Mouse (Mus musculus): ENCODE measurements around the gene Cxcl15.

Gene Cxcl15

GRCm38 (mm10) chr5:90794195-90794625, at the start of gene Cxcl15:
Cxcl15 (plus strand) TSS chr5:90794534.
- DNase-seq (ENCODE audit: low spot score) = no peak

- no peak for DNase-seq (ENCODE audit: low spot score)
Measured at GRCm38 (mm10) chr5:90753934-90754333, 40.4 kb upstream of the Cxcl15 start.

- no peak for DNase-seq (ENCODE audit: low spot score)
Measured at GRCm38 (mm10) chr5:90758020-90758605, 36.2 kb upstream of the Cxcl15 start.

- no peak for DNase-seq (ENCODE audit: low spot score)
Measured at GRCm38 (mm10) chr5:90759077-90760065, 35.0 kb upstream of the Cxcl15 start, which contains the start of gene Cxcl5. Cxcl5 (plus strand) TSS chr5:90759360.

GRCm38 (mm10) chr5:90760303-90760702, 34.0 kb upstream of the Cxcl15 start:
- no peak for DNase-seq (ENCODE audit: low spot score)

GRCm38 (mm10) chr5:90760844-90761243, 33.5 kb upstream of the Cxcl15 start:
- DNase-seq (ENCODE audit: low spot score) = no peak

- no peak for DNase-seq (ENCODE audit: low spot score)
Measured at GRCm38 (mm10) chr5:90761834-90762233, 32.5 kb upstream of the Cxcl15 start.

GRCm38 (mm10) chr5:90763912-90764665, 30.2 kb upstream of the Cxcl15 start:
- no peak for DNase-seq (ENCODE audit: low spot score)

GRCm38 (mm10) chr5:90765821-90766606, 28.3 kb upstream of the Cxcl15 start:
- no peak for DNase-seq (ENCODE audit: low spot score)

GRCm38 (mm10) chr5:90768218-90768617, 26.1 kb upstream of the Cxcl15 start, which contains the start of gene Ppbp:
Ppbp (plus strand) TSS chr5:90768518.
- DNase-seq (ENCODE audit: low spot score) = no peak

GRCm38 (mm10) chr5:90771369-90771768, 23.0 kb upstream of the Cxcl15 start:
- DNase-seq (ENCODE audit: low spot score) = no peak

GRCm38 (mm10) chr5:90771880-90772653, 22.3 kb upstream of the Cxcl15 start, which contains the start of gene Pf4:
Pf4 (plus strand) TSS chr5:90772435.
- no peak for DNase-seq (ENCODE audit: low spot score)

GRCm38 (mm10) chr5:90775562-90775961, 18.8 kb upstream of the Cxcl15 start:
- no peak for DNase-seq (ENCODE audit: low spot score)

GRCm38 (mm10) chr5:90777621-90778020, 16.7 kb upstream of the Cxcl15 start:
- DNase-seq (ENCODE audit: low spot score) = no peak

- no peak for DNase-seq (ENCODE audit: low spot score)
Measured at GRCm38 (mm10) chr5:90778856-90779255, 15.5 kb upstream of the Cxcl15 start.

- DNase-seq (ENCODE audit: low spot score) = no peak
Measured at GRCm38 (mm10) chr5:90783697-90784096, 10.6 kb upstream of the Cxcl15 start.

- DNase-seq (ENCODE audit: low spot score) = no peak
Measured at GRCm38 (mm10) chr5:90785659-90786588, 8.4 kb upstream of the Cxcl15 start, which contains the start of gene Cxcl3. Cxcl3 (plus strand) TSS chr5:90786103.

GRCm38 (mm10) chr5:90788114-90788513, 6.2 kb upstream of the Cxcl15 start:
- no peak for DNase-seq (ENCODE audit: low spot score)

- DNase-seq (ENCODE audit: low spot score) = no peak
Measured at GRCm38 (mm10) chr5:90789306-90790073, 4.8 kb upstream of the Cxcl15 start.

Measured in T-cell, adult 2 months (primary cell).